Mouse (Mus musculus) lung, embryonic 14.5 days (tissue): ENCODE data around the gene Ndufb8. TPM values are rescaled to one million over a fixed set of nuclear protein-coding genes. Genes with fewer than 3 reads are reported as not detected.
A peak's percentile ranks its signal among the peaks of the same experiment; 100 is the strongest.

Experiments used
- ATAC-seq: fragments of 200-750 bp; cut with Nextera tagmentation; 2 replicates; pipeline ENCODE4 v1.8.0; 2017; ENCODE audit warnings: mild to moderate bottlenecking, moderate TSS enrichment, moderate library complexity; ENCODE audit not compliant: insufficient read depth
- DNase-seq: peaks from one replicate; pipeline ENCODE4 v3.0.0-alpha.2; 2015
- H3K27ac ChIP-seq: fragments of 300-500 bp; sonication (generic); 2 replicates; pipeline ENCODE4 v1.5.1; 2014; ENCODE audit warnings: low read depth, mild to moderate bottlenecking, moderate library complexity
- H3K27me3 ChIP-seq: fragments of 300-500 bp; sonication (generic); 2 replicates; pipeline ENCODE4 v1.6.1; 2014; ENCODE audit warnings: low read length, control low read depth; ENCODE audit not compliant: insufficient read depth
- H3K36me3 ChIP-seq: fragments of 300-500 bp; sonication (generic); 2 replicates; pipeline ENCODE4 v1.6.1; 2014; ENCODE audit warnings: control low read depth; ENCODE audit not compliant: insufficient read depth
- H3K4me1 ChIP-seq: fragments of 300-500 bp; sonication (generic); 2 replicates; pipeline ENCODE4 v1.6.1; 2014; ENCODE audit warnings: antibody characterized with exemption, control low read depth; ENCODE audit not compliant: insufficient read depth
- H3K4me2 ChIP-seq: fragments of 300-500 bp; sonication (generic); 2 replicates; pipeline ENCODE4 v1.6.1; 2014; ENCODE audit warnings: mild to moderate bottlenecking
- H3K4me3 ChIP-seq: fragments of 300-500 bp; sonication (generic); 2 replicates; pipeline ENCODE4 v1.5.1; 2014; ENCODE audit warnings: low read depth, low read length
- H3K9ac ChIP-seq: fragments of 300-500 bp; sonication (generic); 2 replicates; pipeline ENCODE4 v1.6.1; 2014
- H3K9me3 ChIP-seq: fragments of 300-500 bp; sonication (generic); 2 replicates; pipeline ENCODE4 v1.6.1; 2016; ENCODE audit warnings: low read depth, low read length, control low read depth
- CTCF ChIP-seq: IDR thresholded peaks from 2 replicates; pipeline ENCODE4 v1.5.1; 2016; ENCODE audit warnings: antibody characterized with exemption, low read depth
- WGBS: fragments of 180-500 bp; shearing (Covaris S2); extraction: QIAGEN DNeasy Blood & Tissue Kit; methylation state at CpG from one replicate; pipeline ENCODE4 v1.1.7; 2014; 5-methylcytosine and 5-hydroxymethylcytosine counted together
- polyA plus RNA-seq: library from polyadenylated mRNA; unstranded; fragments of >200 nt; fragmentation: Nextera tagmentation; extraction: Ambion mirVana; gene quantifications from 2 replicates; pipeline ENCODE4 v1.2.1, GENCODE M21; 2014

The Ndufb8 gene
- polyA plus RNA-seq = 544 and 562 TPM in 2 replicates

DNA sequence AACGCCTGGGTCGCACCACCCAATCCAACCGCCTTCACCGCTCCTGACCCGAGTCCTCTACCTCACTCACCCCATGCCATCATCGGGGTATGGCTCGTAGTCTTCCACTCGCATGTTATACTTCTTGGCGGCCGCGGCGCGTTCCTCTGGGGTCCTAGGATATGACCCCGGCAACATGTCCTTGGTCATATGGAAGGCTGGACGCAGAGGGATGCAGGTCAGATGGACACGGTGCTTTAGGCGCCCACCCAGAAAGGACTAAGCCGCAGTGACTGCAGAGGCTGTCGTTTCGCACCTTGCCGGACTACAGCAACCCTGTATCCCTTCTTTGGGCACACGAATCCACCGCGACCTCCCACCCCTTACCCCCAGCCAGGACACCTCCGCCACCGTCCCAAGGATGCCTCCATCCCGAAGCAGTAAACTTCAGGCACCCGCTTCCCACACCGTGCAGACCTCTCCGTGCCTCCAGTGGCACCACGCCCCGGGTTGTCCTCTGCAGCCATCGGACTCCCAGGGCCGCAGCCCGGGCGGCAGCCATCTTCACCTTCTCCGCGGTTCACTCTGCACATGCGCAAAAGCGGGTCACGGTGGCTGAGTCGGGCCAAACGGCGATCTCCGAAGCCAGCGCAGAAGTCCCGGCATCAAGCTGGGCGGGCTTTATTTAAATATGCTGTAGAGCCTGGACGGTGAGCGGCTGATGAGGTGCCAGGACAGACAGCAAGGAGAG is at the start of gene Ndufb8:
Gene Ndufb8, minus strand, starts transcription at position 580 of the 730 bp plus-strand sequence.
- H3K36me3 ChIP-seq = peaks cover 34% of the 10 kb centered on the region
- H3K9ac ChIP-seq = peak within 1 kb of the TSS; percentile 89
- under 1% methylated on average over 50 of the region's 50 CpGs for WGBS
- ATAC-seq (peak; percentile 92), DNase-seq (peak; percentile 98)
- no peak for TF ChIP-seq CTCF
- peak within 1 kb of the TSS; percentile 58; the same call in 1 of the 2 replicates for H3K27ac ChIP-seq
- peak within 1 kb of the TSS; percentile 67 for H3K4me2 ChIP-seq
- peak within 1 kb of the TSS; percentile 87 for H3K4me3 ChIP-seq
- no peaks in the 10 kb centered on the region for H3K27me3 ChIP-seq
- no peaks in the 10 kb centered on the region for H3K9me3 ChIP-seq
- peaks cover 5% of the 10 kb centered on the region; the same call in 1 of the 2 replicates for H3K4me1 ChIP-seq

DNA sequence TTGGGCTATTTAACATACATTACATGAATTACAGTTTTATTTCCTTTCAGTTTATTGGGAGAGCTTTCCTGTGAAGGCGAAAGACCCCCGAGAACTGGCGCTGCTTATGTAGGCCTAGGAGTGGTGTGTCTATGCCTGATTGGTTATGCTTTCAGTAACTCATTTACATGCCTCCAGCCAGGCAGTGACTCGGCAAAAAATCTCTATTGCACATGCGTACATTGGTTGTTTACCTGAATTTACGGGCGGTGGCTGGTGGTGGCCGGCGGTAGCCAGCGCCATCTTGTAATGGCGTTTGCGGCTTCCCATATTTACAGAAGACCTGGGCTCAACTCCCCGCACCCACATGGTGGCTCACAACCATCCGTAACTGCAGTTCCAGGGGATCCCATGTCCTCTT is 38.9 kb upstream of the Ndufb8 start:
- WGBS = 91% methylated on average over 14 of the region's 14 CpGs
- Histone ChIP-seq H3K4me2 (no peak overlapping the region), H3K27me3 (no peaks in the 10 kb centered on the region; the same call in 1 of the 2 replicates), H3K4me3 (no peak overlapping the region), H3K27ac (no peak overlapping the region), H3K9me3 (no peaks in the 10 kb centered on the region), H3K4me1 (no peaks in the 10 kb centered on the region), H3K36me3 (no peaks in the 10 kb centered on the region), H3K9ac (no peak overlapping the region)
- ATAC-seq (no peak), DNase-seq (no peak)
- TF ChIP-seq CTCF = no peak

GRCm38 (mm10) chr19:44591638-44592037 is 36.4 kb upstream of the Ndufb8 start:
- H3K36me3 ChIP-seq = no peaks in the 10 kb centered on the region
- H3K27me3 ChIP-seq = no peaks in the 10 kb centered on the region; the same call in 1 of the 2 replicates
- H3K4me2 ChIP-seq = no peak overlapping the region
- no peak overlapping the region for H3K4me3 ChIP-seq
- no peak for DNase-seq
- H3K27ac ChIP-seq = no peak overlapping the region
- no peak for ATAC-seq
- no peak overlapping the region for H3K9ac ChIP-seq
- WGBS = 59% methylated on average over 6 of the region's 6 CpGs
- H3K9me3 ChIP-seq = no peaks in the 10 kb centered on the region
- TF ChIP-seq CTCF = no peak
- no peaks in the 10 kb centered on the region for H3K4me1 ChIP-seq

DNA sequence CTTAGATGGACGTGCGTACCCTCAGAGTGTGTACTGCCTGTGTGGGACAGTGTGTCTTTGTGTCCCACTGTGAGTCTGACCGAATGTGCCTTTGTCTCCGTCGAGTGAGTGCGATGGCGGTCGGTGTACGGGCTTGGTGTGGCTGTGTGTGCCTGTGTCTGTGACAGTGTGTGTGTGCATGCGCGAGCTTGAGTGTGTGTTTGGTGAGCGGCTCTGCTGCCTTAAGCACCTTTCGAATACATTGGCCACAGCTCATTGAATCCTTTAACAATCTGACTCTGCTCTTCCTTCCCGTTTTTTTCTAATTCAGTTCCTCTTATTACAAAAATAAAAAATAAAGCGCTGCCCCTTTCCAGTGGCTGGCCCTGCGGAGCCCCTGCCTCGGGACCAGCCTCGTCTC is 35.8 kb upstream of the Ndufb8 start:
- Histone ChIP-seq H3K27me3 (peaks cover 3% of the 10 kb centered on the region), H3K36me3 (no peaks in the 10 kb centered on the region), H3K4me2 (no peak overlapping the region), H3K9ac (no peak overlapping the region), H3K9me3 (no peaks in the 10 kb centered on the region), H3K4me3 (no peak overlapping the region), H3K27ac (no peak overlapping the region), H3K4me1 (no peaks in the 10 kb centered on the region)
- no peak for DNase-seq
- WGBS = 84% methylated on average over 18 of the region's 18 CpGs
- TF ChIP-seq CTCF = no peak
- ATAC-seq = no peak

- Histone ChIP-seq H3K4me3 (no peak overlapping the region), H3K36me3 (no peaks in the 10 kb centered on the region), H3K9me3 (no peaks in the 10 kb centered on the region), H3K27me3 (peaks cover 8% of the 10 kb centered on the region), H3K4me1 (no peaks in the 10 kb centered on the region), H3K4me2 (no peak overlapping the region), H3K9ac (no peak overlapping the region), H3K27ac (no peak overlapping the region)
- TF ChIP-seq CTCF = no peak
- ATAC-seq (no peak), DNase-seq (no peak)
- WGBS = 30% methylated on average over 7 of the region's 7 CpGs
Observed at GRCm38 (mm10) chr19:44589591-44590223, 34.5 kb upstream of the Ndufb8 start.

DNA sequence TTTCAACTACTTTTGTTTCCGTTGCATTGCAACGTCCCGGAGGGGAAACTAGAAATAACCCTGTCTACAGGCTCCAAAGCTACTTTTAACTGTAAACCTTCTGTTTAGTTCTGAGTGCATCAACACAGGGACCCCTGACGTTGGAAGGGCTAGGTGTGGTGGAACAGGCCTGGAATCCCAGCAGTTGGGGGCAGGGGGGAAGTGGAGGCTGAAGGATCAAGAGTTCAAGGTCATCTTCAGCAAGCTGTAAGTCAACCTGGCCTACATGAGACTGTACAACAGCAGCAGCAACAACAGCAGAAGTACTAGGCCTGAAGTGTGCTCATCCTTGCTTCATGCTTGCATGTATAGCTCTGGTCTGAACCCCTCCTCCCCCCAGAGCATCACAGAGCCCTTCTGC is 32.8 kb upstream of the Ndufb8 start:
- no peak overlapping the region for H3K4me2 ChIP-seq
- peaks cover 8% of the 10 kb centered on the region for H3K27me3 ChIP-seq
- 40% methylated on average over 4 of the region's 4 CpGs for WGBS
- H3K9ac ChIP-seq = no peak overlapping the region
- no peaks in the 10 kb centered on the region for H3K9me3 ChIP-seq
- no peak overlapping the region for H3K27ac ChIP-seq
- DNase-seq (no peak), ATAC-seq (no peak)
- no peak overlapping the region for H3K4me3 ChIP-seq
- no peaks in the 10 kb centered on the region for H3K4me1 ChIP-seq
- no peak for TF ChIP-seq CTCF
- no peaks in the 10 kb centered on the region for H3K36me3 ChIP-seq

DNA sequence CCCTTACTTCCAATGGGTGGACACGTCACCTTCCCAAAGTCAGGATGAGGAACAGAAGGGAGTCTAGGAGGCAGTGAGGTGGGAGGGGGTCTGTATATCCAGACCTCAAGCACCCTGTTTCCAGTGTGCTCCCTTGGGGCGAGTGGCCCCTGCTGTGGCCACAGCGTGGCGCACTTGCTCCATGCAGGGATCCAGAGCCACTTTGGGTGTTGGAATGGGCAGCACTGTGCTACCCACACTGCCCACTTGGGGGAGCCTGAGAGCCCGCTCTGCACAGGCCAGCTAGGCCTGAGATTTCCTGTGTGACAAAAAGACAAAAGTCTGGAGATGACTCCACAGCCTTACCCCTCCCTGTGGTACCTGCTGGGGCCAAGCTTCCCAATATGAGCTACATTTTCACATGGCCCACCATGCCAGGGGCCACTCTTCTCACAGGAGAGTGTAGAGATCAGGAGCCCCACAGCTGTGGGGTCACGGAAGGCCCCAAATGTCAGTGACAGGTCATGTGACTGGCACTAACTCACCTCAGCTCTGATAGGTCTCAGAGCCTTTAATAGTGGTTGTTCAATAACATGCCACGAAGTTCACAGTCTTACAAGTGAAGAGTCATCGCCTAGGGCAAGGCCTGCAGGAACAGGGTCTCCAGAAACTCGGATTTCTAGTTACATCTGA is 27.5 kb upstream of the Ndufb8 start:
- peak; percentile 100 for TF ChIP-seq CTCF
- DNase-seq (peak; percentile 97), ATAC-seq (peak; percentile 89)
- Histone ChIP-seq H3K9ac (no peak overlapping the region), H3K36me3 (no peaks in the 10 kb centered on the region), H3K9me3 (no peaks in the 10 kb centered on the region), H3K4me3 (no peak overlapping the region), H3K4me1 (no peaks in the 10 kb centered on the region), H3K4me2 (no peak overlapping the region), H3K27ac (no peak overlapping the region), H3K27me3 (peaks cover 8% of the 10 kb centered on the region; the same call in 1 of the 2 replicates)
- 37% methylated on average over 9 of the region's 9 CpGs for WGBS
